Mouse (Mus musculus): ENCODE data around the gene Iqgap2.

DNA sequence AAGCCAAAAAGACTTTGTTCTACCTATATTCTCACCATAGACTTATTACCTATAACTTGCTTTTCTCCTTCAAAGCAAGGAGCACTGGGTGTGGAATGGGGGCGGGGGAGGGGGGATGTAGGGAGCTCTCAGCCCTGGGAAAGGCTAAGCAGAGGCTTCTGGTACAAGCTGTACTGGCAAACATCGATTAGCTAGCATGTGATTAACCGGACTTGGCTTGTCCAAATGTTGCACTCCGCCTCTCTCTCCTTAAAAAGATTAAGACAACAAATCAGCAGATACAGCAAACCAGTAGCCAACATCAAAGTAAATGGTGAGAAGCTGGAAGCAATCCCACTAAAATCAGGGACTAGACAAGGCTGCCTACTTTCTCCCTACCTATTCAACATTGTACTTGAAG is 36.2 kb downstream of the Iqgap2 start:
- no peak for TF ChIP-seq CTCF (IDR thresholded peaks at IDR 0.05; ENCODE audit: low read depth)
- no peak for TF ChIP-seq EP300 (IDR thresholded peaks at IDR 0.05; ENCODE audit: low read depth)

Data from heart, postnatal 0 days (tissue).